Mouse (Mus musculus) liver, embryonic 16.5 days (tissue): ENCODE results near the gene 1700061G19Rik. TPM values are rescaled to one million over a fixed set of nuclear protein-coding genes. Genes with fewer than 3 reads are reported as not detected.
A peak's percentile ranks its signal among the peaks of the same experiment; 100 is the strongest.

Source experiments
- ATAC-seq: fragments of 200-750 bp; cut with Nextera tagmentation; 2 replicates; pipeline ENCODE4 v1.8.0; 2017; ENCODE audit warnings: low read depth, mild to moderate bottlenecking, moderate number of reproducible peaks, moderate library complexity
- H3K27ac ChIP-seq: fragments of 300-500 bp; sonication (generic); 2 replicates; pipeline ENCODE4 v1.5.1; 2014; ENCODE audit warnings: mild to moderate bottlenecking, low read length
- H3K27me3 ChIP-seq: fragments of 300-500 bp; sonication (generic); 2 replicates; pipeline ENCODE4 v1.6.1; 2014; ENCODE audit warnings: low read depth, low read length, mixed read lengths; ENCODE audit not compliant: control insufficient read depth, insufficient read depth
- H3K36me3 ChIP-seq: fragments of 300-500 bp; sonication (generic); 2 replicates; pipeline ENCODE4 v1.6.1; 2014; ENCODE audit warnings: mild to moderate bottlenecking; ENCODE audit not compliant: control insufficient read depth, insufficient read depth
- H3K4me1 ChIP-seq: fragments of 300-500 bp; sonication (generic); 2 replicates; pipeline ENCODE4 v1.6.1; 2014; ENCODE audit warnings: low read depth, low read length, mixed read lengths; ENCODE audit not compliant: control insufficient read depth
- H3K4me2 ChIP-seq: fragments of 300-500 bp; sonication (generic); 2 replicates; pipeline ENCODE4 v1.6.1; 2014; ENCODE audit warnings: low read depth, low read length, mixed read lengths
- H3K4me3 ChIP-seq: fragments of 300-500 bp; sonication (generic); 2 replicates; pipeline ENCODE4 v1.5.1; 2014; ENCODE audit warnings: low read depth, mild to moderate bottlenecking, low read length
- H3K9ac ChIP-seq: fragments of 300-500 bp; sonication (generic); 2 replicates; pipeline ENCODE4 v1.6.1; 2014; ENCODE audit warnings: low read depth, low read length
- H3K9me3 ChIP-seq: fragments of 300-500 bp; sonication (generic); replicated peaks from 2 replicates; pipeline ENCODE4 v1.6.1; 2016; ENCODE audit warnings: low read length; ENCODE audit not compliant: control insufficient read depth
- WGBS: fragments of 180-500 bp; shearing (Covaris S2); extraction: QIAGEN DNeasy Blood & Tissue Kit; methylation state at CpG from one replicate; pipeline ENCODE4 v1.1.7; 2014; ENCODE audit not compliant: insufficient replicate concordance; 5-methylcytosine and 5-hydroxymethylcytosine counted together
- polyA plus RNA-seq: library from polyadenylated mRNA; unstranded; fragments of >200 nt; fragmentation: Nextera tagmentation; extraction: Ambion mirVana; gene quantifications from 2 replicates; pipeline ENCODE4 v1.2.1, GENCODE M21; 2015

Gene 1700061G19Rik
- polyA plus RNA-seq, result 0.02 and 0.05 TPM in 2 replicates

GRCm38 (mm10) chr17:56874936-56875651, at the start of gene 1700061G19Rik:
1700061G19Rik (plus strand) TSS chr17:56875477.
- Histone ChIP-seq H3K9ac (no peak within 1 kb of the TSS), H3K9me3 (no peaks in the 10 kb centered on the region), H3K4me1 (no peaks in the 10 kb centered on the region), H3K27me3 (no peaks in the 10 kb centered on the region), H3K4me2 (no peak within 1 kb of the TSS), H3K36me3 (no peaks in the 10 kb centered on the region), H3K27ac (no peak within 1 kb of the TSS), H3K4me3 (no peak within 1 kb of the TSS)
- no peak for ATAC-seq
- 64% methylated on average over 12 of the region's 12 CpGs for WGBS

GRCm38 (mm10) chr17:56826718-56827117, 48.6 kb upstream of the 1700061G19Rik start:
- Histone ChIP-seq H3K9ac (peak overlapping the region; percentile 42), H3K27ac (peak overlapping the region; percentile 92), H3K4me2 (peak overlapping the region; percentile 80), H3K27me3 (no peaks in the 10 kb centered on the region; the same call in 1 of the 2 replicates), H3K36me3 (no peaks in the 10 kb centered on the region), H3K4me3 (peak overlapping the region; percentile 95), H3K4me1 (peaks cover 52% of the 10 kb centered on the region), H3K9me3 (no peaks in the 10 kb centered on the region)
- 25% methylated on average over 2 of the region's 2 CpGs for WGBS
- ATAC-seq, result peak; percentile 60

- peak overlapping the region; percentile 92 for H3K9ac ChIP-seq
- H3K9me3 ChIP-seq, result no peaks in the 10 kb centered on the region
- no peak for ATAC-seq
- WGBS, result 31% methylated on average over 11 of the region's 11 CpGs
- no peaks in the 10 kb centered on the region; the same call in 1 of the 2 replicates for H3K27me3 ChIP-seq
- H3K27ac ChIP-seq, result peak overlapping the region; percentile 87
- H3K4me2 ChIP-seq, result peak overlapping the region; percentile 80
- H3K4me3 ChIP-seq, result peak overlapping the region; percentile 95
- no peaks in the 10 kb centered on the region for H3K36me3 ChIP-seq
- peaks cover 53% of the 10 kb centered on the region for H3K4me1 ChIP-seq
Measured at GRCm38 (mm10) chr17:56829171-56829570, 46.1 kb upstream of the 1700061G19Rik start.

- no peaks in the 10 kb centered on the region for H3K36me3 ChIP-seq
- ATAC-seq, result no peak
- WGBS, result 3% methylated on average over 27 of the region's 27 CpGs
- H3K4me2 ChIP-seq, result peak overlapping the region; percentile 80
- no peaks in the 10 kb centered on the region for H3K9me3 ChIP-seq
- H3K9ac ChIP-seq, result peak overlapping the region; percentile 92
- peak overlapping the region; percentile 95 for H3K4me3 ChIP-seq
- peaks cover 51% of the 10 kb centered on the region for H3K4me1 ChIP-seq
- H3K27ac ChIP-seq, result peak overlapping the region; percentile 87
- H3K27me3 ChIP-seq, result no peaks in the 10 kb centered on the region; the same call in 1 of the 2 replicates
Measured at GRCm38 (mm10) chr17:56829795-56830194, 45.5 kb upstream of the 1700061G19Rik start.

- H3K4me3 ChIP-seq, result peak within 1 kb of the TSS; percentile 95
- peak within 1 kb of the TSS; percentile 89 for H3K4me2 ChIP-seq
- H3K4me1 ChIP-seq, result peaks cover 44% of the 10 kb centered on the region
- no peaks in the 10 kb centered on the region for H3K36me3 ChIP-seq
- H3K9me3 ChIP-seq, result no peaks in the 10 kb centered on the region
- H3K27ac ChIP-seq, result peak within 1 kb of the TSS; percentile 87
- H3K27me3 ChIP-seq, result no peaks in the 10 kb centered on the region; the same call in 1 of the 2 replicates
- peak; percentile 1; the same call in 1 of the 2 replicates for ATAC-seq
- under 1% methylated on average over 37 of the region's 62 CpGs for WGBS
- peak within 1 kb of the TSS; percentile 92 for H3K9ac ChIP-seq
Measured at GRCm38 (mm10) chr17:56830411-56831110, 44.7 kb upstream of the 1700061G19Rik start, which contains the start of gene Rfx2. Rfx2 (minus strand) TSS chr17:56831013.

GRCm38 (mm10) chr17:56831111-56831816, 44.0 kb upstream of the 1700061G19Rik start:
- peaks cover 41% of the 10 kb centered on the region for H3K4me1 ChIP-seq
- no peaks in the 10 kb centered on the region; the same call in 1 of the 2 replicates for H3K27me3 ChIP-seq
- WGBS, result under 1% methylated on average over 42 of the region's 42 CpGs
- H3K4me2 ChIP-seq, result peak overlapping the region; percentile 89
- H3K9me3 ChIP-seq, result no peaks in the 10 kb centered on the region
- H3K4me3 ChIP-seq, result peak overlapping the region; percentile 95
- H3K27ac ChIP-seq, result no peak overlapping the region; the same call in 1 of the 2 replicates
- peak overlapping the region; percentile 64 for H3K9ac ChIP-seq
- no peaks in the 10 kb centered on the region for H3K36me3 ChIP-seq
- peak; percentile 92 for ATAC-seq

- Histone ChIP-seq H3K4me2 (no peak overlapping the region), H3K4me3 (no peak overlapping the region), H3K4me1 (peaks cover 26% of the 10 kb centered on the region), H3K36me3 (no peaks in the 10 kb centered on the region), H3K27me3 (no peaks in the 10 kb centered on the region; the same call in 1 of the 2 replicates), H3K27ac (no peak overlapping the region), H3K9ac (no peak overlapping the region), H3K9me3 (no peaks in the 10 kb centered on the region)
- WGBS, result 50% methylated on average over 1 of the region's 1 CpGs
- no peak for ATAC-seq
Measured at GRCm38 (mm10) chr17:56832918-56833317, 42.4 kb upstream of the 1700061G19Rik start.

- no peaks in the 10 kb centered on the region for H3K9me3 ChIP-seq
- no peak overlapping the region for H3K27ac ChIP-seq
- 88% methylated on average over 1 of the region's 1 CpGs for WGBS
- H3K27me3 ChIP-seq, result no peaks in the 10 kb centered on the region; the same call in 1 of the 2 replicates
- H3K9ac ChIP-seq, result no peak overlapping the region
- no peak overlapping the region for H3K4me2 ChIP-seq
- ATAC-seq, result no peak
- no peak overlapping the region for H3K4me3 ChIP-seq
- H3K36me3 ChIP-seq, result no peaks in the 10 kb centered on the region
- H3K4me1 ChIP-seq, result peaks cover 22% of the 10 kb centered on the region
Measured at GRCm38 (mm10) chr17:56833381-56833780, 41.9 kb upstream of the 1700061G19Rik start.
